Mouse (Mus musculus): ENCODE results near the gene Ros1. TPM values are rescaled to one million over a fixed set of nuclear protein-coding genes. Genes with fewer than 3 reads are reported as not detected.

Gene Ros1
- polyA plus RNA-seq, 1 experiment from 2014 or later: not detected

GRCm38 (mm10) chr10:52028561-52029370 is 166.3 kb downstream of the Ros1 start:
- no peak for ATAC-seq (ENCODE audit: low FRiP score)
- H3K27ac ChIP-seq: no peak overlapping the region

DNA sequence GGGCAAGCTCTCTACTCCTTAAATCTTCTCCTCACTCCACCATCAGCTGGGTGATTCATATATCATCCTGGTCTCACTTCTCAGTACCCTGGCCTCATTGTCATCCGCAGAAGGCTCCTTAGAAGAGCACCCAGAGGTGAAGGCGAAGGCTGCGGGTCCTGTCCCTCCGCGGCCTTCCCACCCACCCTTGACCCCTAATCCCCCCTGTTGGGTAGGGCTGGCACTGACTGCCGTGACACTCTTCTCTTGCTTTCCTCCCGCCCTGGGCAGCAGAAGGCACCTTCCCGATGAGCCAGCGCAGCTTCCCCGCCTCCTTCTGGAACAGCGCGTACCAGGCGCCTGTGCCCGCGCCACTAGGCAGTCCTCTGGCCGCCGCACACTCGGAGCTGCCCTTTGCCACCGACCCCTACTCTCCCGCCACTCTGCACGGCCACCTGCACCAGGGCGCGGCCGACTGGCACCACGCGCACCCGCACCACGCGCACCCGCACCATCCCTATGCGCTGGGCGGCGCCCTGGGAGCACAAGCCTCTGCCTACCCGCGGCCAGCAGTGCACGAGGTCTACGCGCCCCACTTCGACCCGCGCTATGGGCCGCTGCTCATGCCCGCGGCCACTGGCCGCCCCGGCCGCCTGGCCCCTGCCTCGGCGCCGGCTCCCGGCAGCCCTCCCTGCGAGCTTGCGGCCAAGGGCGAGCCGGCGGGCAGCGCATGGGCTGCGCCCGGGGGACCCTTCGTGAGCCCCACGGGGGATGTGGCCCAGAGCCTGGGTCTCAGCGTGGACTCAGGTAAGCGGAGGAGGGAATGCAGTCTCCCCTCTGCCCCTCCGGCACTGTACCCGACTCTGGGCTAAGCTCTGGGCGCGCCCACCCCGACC is 167.6 kb downstream of the Ros1 start:
- Histone ChIP-seq H3K9ac (peak overlapping the region; percentile 47; the same call in 1 of the 2 replicates), H3K4me1 (peaks cover 18% of the 10 kb centered on the region), H3K4me2 (replicated peaks) (peak overlapping the region; percentile 76), H3K27me3 (peaks cover 95% of the 10 kb centered on the region), H3K36me3 (no peaks in the 10 kb centered on the region), H3K9me3 (replicated peaks) (no peaks in the 10 kb centered on the region), H3K27ac (no peak overlapping the region), H3K4me3 (peak overlapping the region; percentile 46)
- 1% methylated on average over 68 of the region's 68 CpGs for WGBS
- peak; percentile 60 for ATAC-seq (ENCODE audit: low FRiP score)

More at GRCm38 (mm10) chr10:52028561-52029370, 166.3 kb downstream of the Ros1 start:
- H3K9me3 ChIP-seq (replicated peaks): no peaks in the 10 kb centered on the region
- H3K4me1 ChIP-seq: peaks cover 11% of the 10 kb centered on the region
- WGBS: 3% methylated on average over 11 of the region's 11 CpGs
- H3K4me2 ChIP-seq (replicated peaks): no peak overlapping the region
- no peak overlapping the region for H3K4me3 ChIP-seq
- peaks cover 85% of the 10 kb centered on the region for H3K27me3 ChIP-seq
- no peak overlapping the region for H3K9ac ChIP-seq
- no peaks in the 10 kb centered on the region for H3K36me3 ChIP-seq

GRCm38 (mm10) chr10:52025821-52026220 is 169.2 kb downstream of the Ros1 start:
- WGBS: 7% methylated on average over 7 of the region's 7 CpGs
- no peak for ATAC-seq (ENCODE audit: low FRiP score)
- H3K36me3 ChIP-seq: no peaks in the 10 kb centered on the region
- no peak overlapping the region for H3K4me2 ChIP-seq (replicated peaks)
- H3K4me1 ChIP-seq: peaks cover 29% of the 10 kb centered on the region
- no peaks in the 10 kb centered on the region for H3K9me3 ChIP-seq (replicated peaks)
- H3K27ac ChIP-seq: no peak overlapping the region
- H3K4me3 ChIP-seq: no peak overlapping the region
- peaks cover 96% of the 10 kb centered on the region for H3K27me3 ChIP-seq
- H3K9ac ChIP-seq: no peak overlapping the region

- Histone ChIP-seq H3K27ac (no peak overlapping the region), H3K4me1 (peaks cover 29% of the 10 kb centered on the region), H3K27me3 (peaks cover 98% of the 10 kb centered on the region), H3K4me2 (replicated peaks) (no peak overlapping the region), H3K9ac (no peak overlapping the region), H3K36me3 (no peaks in the 10 kb centered on the region), H3K4me3 (no peak overlapping the region), H3K9me3 (replicated peaks) (no peaks in the 10 kb centered on the region)
- WGBS: 7% methylated on average over 1 of the region's 1 CpGs
- no peak for ATAC-seq (ENCODE audit: low FRiP score)
Measured at GRCm38 (mm10) chr10:52025291-52025690, 169.8 kb downstream of the Ros1 start.

DNA sequence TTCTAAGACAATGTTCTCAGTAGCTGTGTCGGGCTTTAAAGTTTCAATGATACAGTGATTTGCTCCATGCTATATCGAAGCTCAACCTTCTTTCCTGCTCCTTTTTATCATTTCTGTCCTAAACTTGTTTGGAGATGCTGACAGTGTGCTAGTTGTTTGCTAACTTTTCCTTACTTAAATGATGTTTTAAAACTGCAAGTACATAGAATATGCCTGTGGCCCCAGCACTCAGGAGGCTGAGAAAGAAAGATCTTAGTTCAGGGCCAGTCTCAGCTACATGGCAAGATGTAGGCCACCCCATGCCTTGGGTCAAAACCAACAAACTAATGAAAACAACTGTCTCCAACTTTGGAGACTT is 171.0 kb downstream of the Ros1 start:
- Histone ChIP-seq H3K9me3 (replicated peaks) (no peaks in the 10 kb centered on the region), H3K36me3 (no peaks in the 10 kb centered on the region), H3K27me3 (peaks cover 98% of the 10 kb centered on the region), H3K4me2 (replicated peaks) (no peak overlapping the region), H3K4me1 (peaks cover 29% of the 10 kb centered on the region), H3K27ac (no peak overlapping the region), H3K9ac (no peak overlapping the region), H3K4me3 (no peak overlapping the region)
- 11% methylated on average over 2 of the region's 2 CpGs for WGBS
- no peak for ATAC-seq (ENCODE audit: low FRiP score)

GRCm38 (mm10) chr10:52023213-52024052 is 171.6 kb downstream of the Ros1 start:
- Histone ChIP-seq H3K4me3 (peak overlapping the region; percentile 44), H3K9ac (no peak overlapping the region), H3K4me1 (peaks cover 29% of the 10 kb centered on the region), H3K4me2 (replicated peaks) (peak overlapping the region; percentile 91), H3K9me3 (replicated peaks) (no peaks in the 10 kb centered on the region), H3K36me3 (no peaks in the 10 kb centered on the region), H3K27ac (no peak overlapping the region), H3K27me3 (peaks cover 96% of the 10 kb centered on the region)
- 2% methylated on average over 17 of the region's 17 CpGs for WGBS
- no peak for ATAC-seq (ENCODE audit: low FRiP score)

GRCm38 (mm10) chr10:52022413-52023212 is 172.4 kb downstream of the Ros1 start, which contains the start of gene Vgll2:
Gene Vgll2 (plus strand): TSS chr10:52022502.
- WGBS: under 1% methylated on average over 52 of the region's 60 CpGs
- H3K27ac ChIP-seq: no peak within 1 kb of the TSS

GRCm38 (mm10) chr10:52021736-52022394 is 173.2 kb downstream of the Ros1 start:
- ATAC-seq (ENCODE audit: low FRiP score): peak; percentile 66
- peaks cover 81% of the 10 kb centered on the region for H3K27me3 ChIP-seq
- no peak overlapping the region for H3K27ac ChIP-seq
- peaks cover 18% of the 10 kb centered on the region for H3K4me1 ChIP-seq
- under 1% methylated on average over 15 of the region's 15 CpGs for whole genome bisulfite sequencing
- no peaks in the 10 kb centered on the region for H3K36me3 ChIP-seq
- peak overlapping the region; percentile 46 for H3K9ac ChIP-seq
- H3K9me3 ChIP-seq (replicated peaks): no peaks in the 10 kb centered on the region
- H3K4me2 ChIP-seq (replicated peaks): peak overlapping the region; percentile 91
- peak overlapping the region; percentile 44 for H3K4me3 ChIP-seq

More at GRCm38 (mm10) chr10:52022413-52023212, 172.4 kb downstream of the Ros1 start, which contains the start of gene Vgll2:
- peaks cover 88% of the 10 kb centered on the region for H3K27me3 ChIP-seq
- no peaks in the 10 kb centered on the region for H3K36me3 ChIP-seq
- peaks cover 24% of the 10 kb centered on the region for H3K4me1 ChIP-seq
- H3K9me3 ChIP-seq (replicated peaks): no peaks in the 10 kb centered on the region
- peak within 1 kb of the TSS; percentile 46 for H3K9ac ChIP-seq
- ATAC-seq (ENCODE audit: low FRiP score): peak; percentile 87
- peak within 1 kb of the TSS; percentile 44 for H3K4me3 ChIP-seq
- H3K4me2 ChIP-seq (replicated peaks): peak within 1 kb of the TSS; percentile 91

- H3K27ac ChIP-seq: no peak overlapping the region
- no peak overlapping the region for H3K4me3 ChIP-seq
- no peak overlapping the region for H3K9ac ChIP-seq
- H3K27me3 ChIP-seq: peaks cover 75% of the 10 kb centered on the region
- H3K36me3 ChIP-seq: no peaks in the 10 kb centered on the region
- no peak overlapping the region for H3K4me2 ChIP-seq (replicated peaks)
- 4% methylated on average over 9 of the region's 9 CpGs for WGBS
- peaks cover 18% of the 10 kb centered on the region for H3K4me1 ChIP-seq
- no peak for ATAC-seq (ENCODE audit: low FRiP score)
- H3K9me3 ChIP-seq (replicated peaks): no peaks in the 10 kb centered on the region
Measured at GRCm38 (mm10) chr10:52021231-52021630, 173.8 kb downstream of the Ros1 start.

GRCm38 (mm10) chr10:52018471-52018870 is 176.6 kb downstream of the Ros1 start:
- H3K9me3 ChIP-seq (replicated peaks): no peaks in the 10 kb centered on the region
- no peak for ATAC-seq (ENCODE audit: low FRiP score)
- H3K4me1 ChIP-seq: peaks cover 18% of the 10 kb centered on the region
- WGBS: 46% methylated on average over 1 of the region's 1 CpGs
- H3K4me3 ChIP-seq: no peak overlapping the region
- H3K27ac ChIP-seq: no peak overlapping the region
- no peaks in the 10 kb centered on the region for H3K36me3 ChIP-seq
- no peak overlapping the region for H3K4me2 ChIP-seq (replicated peaks)
- no peak overlapping the region for H3K9ac ChIP-seq
- H3K27me3 ChIP-seq: peaks cover 48% of the 10 kb centered on the region

Data from hindbrain, embryonic 12.5 days (tissue).